Mouse (Mus musculus) left cerebral cortex, postnatal 25 days (tissue): ENCODE measurements around the gene Adam12. TPM values are rescaled to one million over a fixed set of nuclear protein-coding genes. Genes with fewer than 3 reads are reported as not detected.
A peak's percentile ranks its signal among the peaks of the same experiment; 100 is the strongest.

Source experiments
- DNase-seq, 2 experiments: peaks; one replicate each; pipeline ENCODE4 v3.0.0; 2022; ENCODE audit warnings: low spot score in 2 of 2, mixed read lengths in 1 of 2
- intact Hi-C: fragments of 180-260 bp; cut with DNase I; formaldehyde crosslinking; loops from one replicate; pipeline ENCODE4 v1.15.1; 2025
- microRNA-seq, 2 experiments: library from miRNA; unstranded; fragments of <30 nt; microRNA quantifications; one replicate each; pipeline ENCODE4 v1.2.0; 2022
- total RNA-seq, 2 experiments: library from RNA; stranded (reverse); gene quantifications; 2 replicates each; pipeline ENCODE4 v1.2.3; 2021

Adam12 gene
- total RNA-seq, 2 experiments from 2014 or later = 3.8 to 6.0 TPM

GRCm38 (mm10) chr7:133848180-133848579, 383.8 kb downstream of the Adam12 start:
- intact Hi-C loops = no loop called here
- DNase-seq = no peak

GRCm38 (mm10) chr7:133847175-133847574, 384.8 kb downstream of the Adam12 start:
- intact Hi-C loops = no loop called here

GRCm38 (mm10) chr7:133842079-133842478, 389.9 kb downstream of the Adam12 start:
- intact Hi-C loops = no loop called here
- no peak for DNase-seq

More at GRCm38 (mm10) chr7:133847175-133847574, 384.8 kb downstream of the Adam12 start:
- DNase-seq = no peak

- intact Hi-C loops = no loop called here
- DNase-seq = peak; percentile 27 to 75
These were observed 392.4 kb downstream of the Adam12 start for GRCm38 (mm10) chr7:133839546-133839945.

Small RNAs within 50 kb of the gene (microRNA-seq; reads per million reads assigned to microRNA genes)
- gene Gm23631 = 0 reads per million in 2 experiments

Other genes starting within 250 kb of the Adam12 start
- 1 to 10 TPM; 2.0 to 2.8 TPM for gene D7Ertd443e, start 153.5 kb upstream of the Adam12 start, total RNA-seq